Mouse (Mus musculus) forebrain, postnatal 0 days (tissue): ENCODE results near the gene Samd9l. TPM values are rescaled to one million over a fixed set of nuclear protein-coding genes. Genes with fewer than 3 reads are reported as not detected.

Source experiments
- polyA plus RNA-seq: library from polyadenylated mRNA; unstranded; fragments of >200 nt; fragmentation: Nextera tagmentation; extraction: Ambion mirVana; gene quantifications from 2 replicates; pipeline ENCODE4 v1.2.1, GENCODE M21; 2015
- total RNA-seq: library from RNA; depleted of rRNA; stranded (reverse); fragments of >200 nt; gene quantifications from 2 replicates; pipeline ENCODE4 v1.2.3, GENCODE M21; 2014; rRNA removed

Gene Samd9l
- total and polyA plus RNA-seq, 2 experiments from 2014 or later, result 1.3 to 3.6 TPM

Other genes starting within 250 kb of the Samd9l start
- gene Hepacam2, start 98.7 kb upstream of the Samd9l start, total RNA-seq, result 0.19 and 0.62 TPM in 2 replicates
- gene Hepacam2, start 98.7 kb upstream of the Samd9l start, polyA plus RNA-seq, result 0.60 and 0.79 TPM in 2 replicates
- gene Vps50, start 98.8 kb upstream of the Samd9l start, total RNA-seq, result 62.6 and 68.4 TPM in 2 replicates
- gene Vps50, start 98.8 kb upstream of the Samd9l start, polyA plus RNA-seq, result 41.2 and 44.2 TPM in 2 replicates